Mouse (Mus musculus) right cerebral cortex, postnatal 25 days (tissue): Measurements from ENCODE around the gene Prex1.

Experiments used
- DNase-seq: peaks from one replicate; pipeline ENCODE4 v3.0.0; 2022

Gene Prex1

GRCm38 (mm10) chr2:166631621-166632171, 81.9 kb downstream of the Prex1 start:
- no peak for DNase-seq

GRCm38 (mm10) chr2:166631189-166631588, 82.4 kb downstream of the Prex1 start:
- no peak for DNase-seq

GRCm38 (mm10) chr2:166629941-166630674, 83.5 kb downstream of the Prex1 start:
- DNase-seq: peak; percentile 45

- no peak for DNase-seq
These were observed 86.1 kb downstream of the Prex1 start for GRCm38 (mm10) chr2:166627578-166627977.

- no peak for DNase-seq
These were observed 88.4 kb downstream of the Prex1 start for GRCm38 (mm10) chr2:166625219-166625618.

GRCm38 (mm10) chr2:166623081-166623567, 90.5 kb downstream of the Prex1 start:
- no peak for DNase-seq

GRCm38 (mm10) chr2:166622590-166622989, 91.0 kb downstream of the Prex1 start:
- DNase-seq: no peak

- no peak for DNase-seq
These were observed 91.6 kb downstream of the Prex1 start for GRCm38 (mm10) chr2:166622079-166622478.

- DNase-seq: no peak
These were observed 92.8 kb downstream of the Prex1 start for GRCm38 (mm10) chr2:166620529-166621466.

GRCm38 (mm10) chr2:166619906-166620490, 93.6 kb downstream of the Prex1 start:
- DNase-seq: no peak

GRCm38 (mm10) chr2:166619270-166619669, 94.4 kb downstream of the Prex1 start:
- DNase-seq: no peak

- no peak for DNase-seq
These were observed 95.9 kb downstream of the Prex1 start for GRCm38 (mm10) chr2:166617706-166618105.

GRCm38 (mm10) chr2:166615338-166616075, 98.1 kb downstream of the Prex1 start:
- DNase-seq: no peak

GRCm38 (mm10) chr2:166610271-166610670, 103.4 kb downstream of the Prex1 start:
- no peak for DNase-seq

- no peak for DNase-seq
These were observed 105.1 kb downstream of the Prex1 start for GRCm38 (mm10) chr2:166608509-166608908.

- DNase-seq: no peak
These were observed 107.0 kb downstream of the Prex1 start for GRCm38 (mm10) chr2:166606481-166607245.

GRCm38 (mm10) chr2:166606053-166606452, 107.6 kb downstream of the Prex1 start:
- no peak for DNase-seq

- DNase-seq: no peak
These were observed 108.3 kb downstream of the Prex1 start for GRCm38 (mm10) chr2:166605164-166605831.

GRCm38 (mm10) chr2:166602948-166603347, 110.7 kb downstream of the Prex1 start:
- peak; percentile 36 for DNase-seq

- DNase-seq: no peak
These were observed 112.2 kb downstream of the Prex1 start for GRCm38 (mm10) chr2:166601420-166601819.
